Mouse (Mus musculus) cerebellum, adult 2 months (tissue): ENCODE measurements around the gene Il9r.

Source experiments
- CTCF ChIP-seq: fragments of 200-500 bp; IDR thresholded peaks from 2 replicates; pipeline ENCODE4 v1.5.1; 2011; ENCODE audit warnings: low read depth, mild to moderate bottlenecking, control low read depth, low read length, moderate library complexity, borderline replicate concordance; ENCODE audit not compliant: insufficient read depth
- POLR2A ChIP-seq: fragments of 200-500 bp; IDR thresholded peaks from 2 replicates; pipeline ENCODE4 v1.6.1; 2011; ENCODE audit warnings: low read length, control low read depth, borderline replicate concordance; ENCODE audit not compliant: insufficient read depth

DNA sequence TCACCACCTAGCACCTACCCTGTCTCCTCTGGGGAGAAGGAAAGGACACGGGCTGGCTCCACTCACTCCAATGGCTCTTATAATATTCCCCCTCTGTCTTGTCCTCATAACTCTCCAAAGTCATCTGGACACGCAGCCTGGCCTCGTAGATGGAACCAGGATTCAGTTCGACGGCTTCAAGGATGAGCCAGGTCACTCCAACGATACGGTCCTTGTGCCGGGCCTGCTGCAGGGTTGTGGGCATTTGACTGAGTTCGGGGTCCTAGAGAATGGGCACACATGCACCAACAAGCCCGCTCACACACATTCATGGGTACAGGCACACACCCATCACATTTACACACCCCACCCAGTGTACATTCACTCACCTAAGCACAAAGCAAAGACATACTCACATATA, 6.9 kb downstream of the Il9r start:
- no peak for TF ChIP-seq CTCF
- no peak for TF ChIP-seq POLR2A
